Mouse (Mus musculus) lung, embryonic 14.5 days (tissue): ENCODE measurements around the gene Tfap2a. TPM values are rescaled to one million over a fixed set of nuclear protein-coding genes. Genes with fewer than 3 reads are reported as not detected.

Source experiments
- ATAC-seq: fragments of 200-750 bp; cut with Nextera tagmentation; 2 replicates; pipeline ENCODE4 v1.8.0; 2017; ENCODE audit warnings: mild to moderate bottlenecking, moderate TSS enrichment, moderate library complexity; ENCODE audit not compliant: insufficient read depth
- DNase-seq: peaks from one replicate; pipeline ENCODE4 v3.0.0-alpha.2; 2015
- H3K27ac ChIP-seq: fragments of 300-500 bp; sonication (generic); 2 replicates; pipeline ENCODE4 v1.5.1; 2014; ENCODE audit warnings: low read depth, mild to moderate bottlenecking, moderate library complexity
- H3K27me3 ChIP-seq: fragments of 300-500 bp; sonication (generic); 2 replicates; pipeline ENCODE4 v1.6.1; 2014; ENCODE audit warnings: low read length, control low read depth; ENCODE audit not compliant: insufficient read depth
- H3K36me3 ChIP-seq: fragments of 300-500 bp; sonication (generic); 2 replicates; pipeline ENCODE4 v1.6.1; 2014; ENCODE audit warnings: control low read depth; ENCODE audit not compliant: insufficient read depth
- H3K4me1 ChIP-seq: fragments of 300-500 bp; sonication (generic); 2 replicates; pipeline ENCODE4 v1.6.1; 2014; ENCODE audit warnings: antibody characterized with exemption, control low read depth; ENCODE audit not compliant: insufficient read depth
- H3K4me2 ChIP-seq: fragments of 300-500 bp; sonication (generic); 2 replicates; pipeline ENCODE4 v1.6.1; 2014; ENCODE audit warnings: mild to moderate bottlenecking
- H3K4me3 ChIP-seq: fragments of 300-500 bp; sonication (generic); 2 replicates; pipeline ENCODE4 v1.5.1; 2014; ENCODE audit warnings: low read depth, low read length
- H3K9ac ChIP-seq: fragments of 300-500 bp; sonication (generic); 2 replicates; pipeline ENCODE4 v1.6.1; 2014
- H3K9me3 ChIP-seq: fragments of 300-500 bp; sonication (generic); 2 replicates; pipeline ENCODE4 v1.6.1; 2016; ENCODE audit warnings: low read depth, low read length, control low read depth
- CTCF ChIP-seq: IDR thresholded peaks from 2 replicates; pipeline ENCODE4 v1.5.1; 2016; ENCODE audit warnings: antibody characterized with exemption, low read depth
- WGBS: fragments of 180-500 bp; shearing (Covaris S2); extraction: QIAGEN DNeasy Blood & Tissue Kit; methylation state at CpG from one replicate; pipeline ENCODE4 v1.1.7; 2014; 5-methylcytosine and 5-hydroxymethylcytosine counted together
- polyA plus RNA-seq: library from polyadenylated mRNA; unstranded; fragments of >200 nt; fragmentation: Nextera tagmentation; extraction: Ambion mirVana; gene quantifications from 2 replicates; pipeline ENCODE4 v1.2.1, GENCODE M21; 2014

Tfap2a gene
- polyA plus RNA-seq, 1 experiment from 2014 or later, result 0.11 TPM

DNA sequence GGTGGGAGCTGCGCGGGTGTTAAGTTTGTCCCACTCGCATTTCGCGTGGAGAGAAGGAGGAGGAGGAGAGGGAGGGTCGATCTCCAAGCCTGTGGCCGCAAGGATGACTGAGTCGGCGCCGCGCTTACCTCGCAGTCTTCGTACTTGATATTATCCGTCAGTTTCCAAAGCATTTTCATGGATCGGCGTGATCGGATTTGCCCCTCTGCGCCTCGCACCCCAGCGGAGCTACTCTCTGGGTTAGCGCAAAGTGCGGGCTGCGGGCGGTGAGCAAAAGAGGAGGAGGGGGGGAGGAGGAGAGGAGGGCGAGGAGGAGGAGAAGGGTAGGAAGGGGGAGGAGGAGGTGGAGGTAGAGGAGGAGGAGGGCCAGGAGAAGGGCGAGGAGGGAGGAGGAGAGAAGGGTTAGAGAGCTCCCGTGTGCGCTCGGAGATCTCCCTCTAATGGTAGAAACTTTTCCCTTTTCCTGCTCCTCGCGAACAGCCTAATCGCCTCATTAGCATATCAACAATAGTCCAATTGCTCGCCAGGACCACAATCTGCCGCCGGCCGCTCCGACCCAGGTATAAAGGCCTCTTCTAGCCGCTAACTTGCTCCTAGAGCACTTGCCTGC lies 4.5 kb downstream of the Tfap2a start:
- no peaks in the 10 kb centered on the region for H3K9me3 ChIP-seq
- H3K27ac ChIP-seq, result no peak overlapping the region
- DNase-seq (peak; percentile 65), ATAC-seq (no peak)
- peaks cover 98% of the 10 kb centered on the region for H3K27me3 ChIP-seq
- no peaks in the 10 kb centered on the region for H3K36me3 ChIP-seq
- WGBS, result under 1% methylated on average over 37 of the region's 38 CpGs
- no peak overlapping the region for H3K9ac ChIP-seq
- H3K4me1 ChIP-seq, result no peaks in the 10 kb centered on the region
- H3K4me2 ChIP-seq, result peak overlapping the region; percentile 59
- peak overlapping the region; percentile 29 for H3K4me3 ChIP-seq
- peak; percentile 58 for TF ChIP-seq CTCF

DNA sequence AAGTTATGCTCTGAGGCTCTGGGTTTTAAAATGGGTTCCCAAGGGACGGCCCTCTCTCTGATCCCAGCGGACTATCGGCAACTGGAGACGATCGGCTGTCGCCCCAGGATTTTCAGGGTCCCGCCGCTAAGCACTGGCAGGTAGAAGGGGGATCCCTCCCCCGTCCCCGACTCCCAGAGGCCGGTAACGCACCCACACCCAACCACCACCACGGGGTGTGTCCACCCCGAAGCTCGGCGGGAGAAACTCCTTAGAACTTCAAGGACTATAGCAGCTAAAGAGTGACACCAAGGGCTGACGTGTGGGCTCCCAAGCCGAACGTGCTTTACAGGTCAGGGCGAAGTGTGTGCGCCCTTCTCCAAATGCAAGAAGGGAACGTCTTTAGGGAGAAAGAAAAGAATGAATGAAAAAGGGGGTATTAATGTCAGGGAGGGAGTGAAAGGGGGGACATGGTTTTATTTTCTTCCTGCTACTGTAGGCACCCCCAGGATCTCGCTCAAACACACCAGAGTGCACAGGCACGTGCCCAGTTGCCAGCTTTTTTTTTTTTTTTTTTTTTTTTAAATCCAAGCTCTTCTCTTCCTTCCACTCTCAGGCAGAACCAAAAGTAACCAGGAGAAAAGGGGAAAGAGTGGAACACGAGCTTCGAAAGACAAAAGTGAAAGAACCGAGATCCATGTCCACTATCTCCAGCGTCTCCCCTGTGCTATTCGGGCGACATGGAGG lies 5.2 kb downstream of the Tfap2a start:
- Histone ChIP-seq H3K4me2 (peak overlapping the region; percentile 59), H3K9me3 (no peaks in the 10 kb centered on the region), H3K4me1 (no peaks in the 10 kb centered on the region), H3K9ac (no peak overlapping the region), H3K27ac (no peak overlapping the region), H3K27me3 (peaks cover 98% of the 10 kb centered on the region), H3K36me3 (no peaks in the 10 kb centered on the region), H3K4me3 (peak overlapping the region; percentile 29)
- WGBS, result under 1% methylated on average over 30 of the region's 30 CpGs
- DNase-seq, result no peak
- TF ChIP-seq CTCF, result no peak
- ATAC-seq, result no peak

DNA sequence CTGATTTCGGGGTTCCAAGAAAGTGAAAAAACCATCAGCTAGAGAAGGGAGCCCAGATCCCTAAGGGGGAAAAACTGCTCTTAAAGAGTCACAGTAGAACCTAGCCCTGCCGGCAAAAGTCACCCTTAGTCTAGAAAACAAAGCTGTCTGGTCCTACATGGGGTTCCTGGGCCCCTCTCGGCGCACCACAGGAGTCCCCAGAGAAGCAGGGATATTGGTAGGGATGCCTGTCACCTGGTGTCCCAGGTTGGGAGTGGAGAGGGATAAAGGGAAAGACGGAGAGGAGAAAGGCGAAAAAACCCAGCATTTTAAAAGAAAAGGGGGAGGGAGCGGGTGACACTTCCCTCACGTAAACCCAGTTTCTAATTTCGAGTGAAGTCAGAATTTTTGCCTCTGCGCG lies 6.1 kb downstream of the Tfap2a start:
- no peak overlapping the region for H3K9ac ChIP-seq
- H3K36me3 ChIP-seq, result no peaks in the 10 kb centered on the region
- H3K9me3 ChIP-seq, result no peaks in the 10 kb centered on the region
- no peak overlapping the region for H3K27ac ChIP-seq
- H3K27me3 ChIP-seq, result peaks cover 95% of the 10 kb centered on the region
- TF ChIP-seq CTCF, result no peak
- DNase-seq (no peak), ATAC-seq (no peak)
- H3K4me3 ChIP-seq, result peak overlapping the region; percentile 48; the same call in 1 of the 2 replicates
- H3K4me2 ChIP-seq, result peak overlapping the region; percentile 76; the same call in 1 of the 2 replicates
- 0% methylated on average over 11 of the region's 11 CpGs for WGBS
- no peaks in the 10 kb centered on the region for H3K4me1 ChIP-seq

DNA sequence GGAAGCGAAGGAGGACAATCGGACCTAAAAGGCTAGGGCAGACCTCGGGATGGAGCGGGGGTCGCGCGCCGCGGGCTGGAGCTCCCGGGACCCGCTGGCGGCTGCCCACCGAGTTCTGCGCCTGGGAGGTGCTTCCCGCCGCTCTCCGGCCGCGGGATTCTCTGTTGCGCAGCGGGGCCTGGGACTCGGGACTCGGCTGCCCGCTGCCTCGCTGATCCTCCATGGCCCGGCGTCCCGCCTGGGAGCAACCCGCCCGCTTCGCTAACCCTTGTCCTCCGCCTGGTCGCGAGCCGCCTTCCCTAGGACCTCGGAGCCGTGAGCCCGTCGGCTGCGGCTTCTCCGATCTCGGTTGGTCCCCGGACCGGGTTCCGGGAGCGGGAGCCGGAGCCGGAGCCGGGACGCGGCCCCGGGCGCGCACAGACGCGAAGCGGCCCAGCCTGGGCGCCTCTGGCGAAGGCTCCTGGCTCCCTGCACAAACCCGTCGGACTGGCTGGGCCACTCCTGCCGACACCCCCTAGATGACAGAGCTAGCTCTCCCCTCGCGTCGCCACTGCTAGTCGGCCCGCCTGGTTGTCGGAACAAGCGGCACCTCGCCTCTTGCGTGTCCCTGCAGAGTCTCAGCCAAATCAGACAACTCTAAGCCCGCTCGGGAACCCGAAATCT lies 6.9 kb downstream of the Tfap2a start:
- Histone ChIP-seq H3K4me2 (peak overlapping the region; percentile 76), H3K4me1 (no peaks in the 10 kb centered on the region), H3K36me3 (no peaks in the 10 kb centered on the region), H3K9me3 (no peaks in the 10 kb centered on the region), H3K27me3 (peaks cover 93% of the 10 kb centered on the region), H3K4me3 (peak overlapping the region; percentile 48), H3K9ac (peak overlapping the region; percentile 44), H3K27ac (no peak overlapping the region; the same call in 1 of the 2 replicates)
- no peak for TF ChIP-seq CTCF
- DNase-seq (peak; percentile 74), ATAC-seq (peak; percentile 81)
- WGBS, result under 1% methylated on average over 66 of the region's 74 CpGs

DNA sequence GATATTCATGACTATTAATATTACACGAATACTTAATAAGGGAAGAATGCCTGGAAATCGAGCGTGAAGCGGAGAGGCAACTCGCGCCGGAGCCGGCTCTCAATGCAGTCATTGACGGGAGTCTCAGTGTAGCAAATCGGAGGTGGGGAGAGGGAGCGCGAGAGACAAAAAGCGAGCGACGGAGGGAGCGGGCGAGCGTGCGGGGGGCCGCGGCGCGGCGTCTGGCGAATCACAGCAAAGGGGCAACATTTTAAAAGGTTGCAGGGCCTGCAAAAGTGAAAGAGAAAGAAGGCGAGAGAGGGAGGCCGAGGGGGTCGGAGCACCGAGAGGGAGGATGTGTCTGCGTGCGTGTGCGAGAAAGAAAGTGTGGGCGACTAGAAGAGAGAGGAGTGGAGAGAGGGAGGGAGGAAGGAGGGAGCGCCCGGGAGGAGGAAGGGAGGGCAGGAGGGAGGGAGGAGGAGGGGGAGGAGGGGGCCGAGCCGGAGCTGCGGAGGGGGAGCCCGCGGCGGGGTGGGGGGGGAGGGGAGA lies 7.5 kb downstream of the Tfap2a start:
- Histone ChIP-seq H3K36me3 (no peaks in the 10 kb centered on the region), H3K9me3 (no peaks in the 10 kb centered on the region), H3K4me1 (no peaks in the 10 kb centered on the region), H3K27ac (no peak overlapping the region), H3K4me2 (peak overlapping the region; percentile 76), H3K9ac (peak overlapping the region; percentile 20; the same call in 1 of the 2 replicates), H3K4me3 (peak overlapping the region; percentile 48), H3K27me3 (peaks cover 92% of the 10 kb centered on the region)
- WGBS, result under 1% methylated on average over 36 of the region's 41 CpGs
- TF ChIP-seq CTCF, result no peak
- peak; percentile 66 for DNase-seq
- peak; percentile 36 for ATAC-seq

DNA sequence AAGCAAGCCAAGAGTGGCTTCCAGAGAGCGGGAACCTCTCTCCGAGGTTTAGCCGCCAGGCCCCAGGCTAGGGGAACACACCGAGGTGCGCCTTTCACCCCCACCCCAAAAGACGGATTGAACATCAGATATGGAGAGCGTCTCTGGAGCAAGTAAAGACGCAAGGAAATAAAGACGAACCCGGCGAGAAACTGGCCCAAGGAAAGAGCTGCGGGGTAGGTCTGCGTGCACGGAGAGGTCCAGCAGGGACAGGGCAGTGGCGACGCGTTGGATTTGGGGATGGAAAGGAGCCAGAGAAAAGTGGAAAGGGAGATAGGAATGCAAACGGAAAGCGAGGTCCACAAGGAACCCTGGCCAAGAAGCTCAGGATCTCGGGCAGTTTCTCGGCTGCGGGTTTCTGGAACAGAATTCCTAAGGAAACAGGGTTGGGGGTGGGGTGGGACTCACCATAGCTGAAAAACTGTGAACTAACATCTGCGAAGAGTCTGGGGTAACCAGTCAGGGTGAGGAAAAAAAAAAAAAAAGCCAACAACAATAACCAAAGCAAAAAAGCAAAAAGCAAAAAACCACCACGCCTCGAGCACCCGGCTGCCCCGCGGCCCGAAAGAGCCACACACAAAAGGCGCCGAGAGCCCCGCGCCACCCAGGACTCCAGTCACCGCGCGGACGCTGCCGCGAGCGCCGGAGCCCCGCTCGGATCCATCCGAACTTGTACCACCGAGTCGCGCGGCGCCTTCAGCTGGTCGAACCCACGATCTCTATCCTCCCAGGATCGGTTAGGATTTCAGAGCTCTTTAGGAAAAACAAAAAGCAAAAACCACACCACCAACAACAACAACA lies 8.4 kb downstream of the Tfap2a start:
- Histone ChIP-seq H3K4me3 (peak overlapping the region; percentile 48), H3K36me3 (no peaks in the 10 kb centered on the region), H3K4me2 (peak overlapping the region; percentile 76), H3K27ac (no peak overlapping the region), H3K27me3 (peaks cover 92% of the 10 kb centered on the region), H3K4me1 (no peaks in the 10 kb centered on the region), H3K9ac (no peak overlapping the region; the same call in 1 of the 2 replicates), H3K9me3 (no peaks in the 10 kb centered on the region)
- ATAC-seq (no peak), DNase-seq (no peak)
- under 1% methylated on average over 52 of the region's 52 CpGs for WGBS
- TF ChIP-seq CTCF, result no peak
